Mouse (Mus musculus) splenic B cell, adult 2 months (primary cell): ENCODE data around the gene Fras1.

Experiments
- DNase-seq: peaks from one replicate; pipeline ENCODE4 v3.0.0-alpha.2; 2011; ENCODE audit warnings: low read depth, low spot score
- H3K27me3 ChIP-seq: 2 replicates; pipeline ENCODE4 v1.6.1; 2012; ENCODE audit warnings: mild to moderate bottlenecking, low read length, moderate library complexity, mixed read lengths; ENCODE audit not compliant: control insufficient read depth, poor library complexity, insufficient read depth, severe bottlenecking
- H3K36me3 ChIP-seq: 2 replicates; pipeline ENCODE4 v1.6.1; 2012; ENCODE audit warnings: mild to moderate bottlenecking, low read length, moderate library complexity, mixed read lengths; ENCODE audit not compliant: control insufficient read depth, poor library complexity, insufficient read depth, severe bottlenecking

The Fras1 gene

GRCm38 (mm10) chr5:96536937-96537336 is 163.2 kb downstream of the Fras1 start:
- DNase-seq: no peak
- Histone ChIP-seq H3K27me3 (no peaks in the 10 kb centered on the region), H3K36me3 (no peaks in the 10 kb centered on the region)

GRCm38 (mm10) chr5:96544112-96544511 is 170.4 kb downstream of the Fras1 start:
- Histone ChIP-seq H3K36me3 (no peaks in the 10 kb centered on the region), H3K27me3 (no peaks in the 10 kb centered on the region)
- DNase-seq: no peak

- no peak for DNase-seq
- Histone ChIP-seq H3K36me3 (no peaks in the 10 kb centered on the region), H3K27me3 (no peaks in the 10 kb centered on the region)
These were observed 172.2 kb downstream of the Fras1 start for GRCm38 (mm10) chr5:96545994-96546393.

- DNase-seq: no peak
- Histone ChIP-seq H3K36me3 (no peaks in the 10 kb centered on the region), H3K27me3 (no peaks in the 10 kb centered on the region)
These were observed 181.4 kb downstream of the Fras1 start for GRCm38 (mm10) chr5:96554940-96555679.

GRCm38 (mm10) chr5:96558049-96558804 is 184.5 kb downstream of the Fras1 start:
- Histone ChIP-seq H3K27me3 (no peaks in the 10 kb centered on the region), H3K36me3 (no peaks in the 10 kb centered on the region)
- no peak for DNase-seq

- DNase-seq: no peak
- H3K27me3 ChIP-seq: no peaks in the 10 kb centered on the region
- H3K36me3 ChIP-seq: no peaks in the 10 kb centered on the region
These were observed 200.8 kb downstream of the Fras1 start for GRCm38 (mm10) chr5:96574586-96574985.

- Histone ChIP-seq H3K27me3 (no peaks in the 10 kb centered on the region), H3K36me3 (no peaks in the 10 kb centered on the region)
- DNase-seq: no peak
These were observed 204.9 kb downstream of the Fras1 start for GRCm38 (mm10) chr5:96578705-96579104.

- Histone ChIP-seq H3K27me3 (no peaks in the 10 kb centered on the region), H3K36me3 (no peaks in the 10 kb centered on the region)
- DNase-seq: no peak
These were observed 206.2 kb downstream of the Fras1 start for GRCm38 (mm10) chr5:96579938-96580337.

- DNase-seq: no peak
- Histone ChIP-seq H3K27me3 (no peaks in the 10 kb centered on the region), H3K36me3 (no peaks in the 10 kb centered on the region)
These were observed 211.0 kb downstream of the Fras1 start for GRCm38 (mm10) chr5:96584730-96585129.

GRCm38 (mm10) chr5:96590621-96591020 is 216.9 kb downstream of the Fras1 start:
- Histone ChIP-seq H3K36me3 (no peaks in the 10 kb centered on the region), H3K27me3 (no peaks in the 10 kb centered on the region)
- DNase-seq: no peak

- DNase-seq: no peak
- Histone ChIP-seq H3K27me3 (no peaks in the 10 kb centered on the region), H3K36me3 (no peaks in the 10 kb centered on the region)
These were observed 222.0 kb downstream of the Fras1 start for GRCm38 (mm10) chr5:96595793-96596192.

GRCm38 (mm10) chr5:96603974-96604769 is 230.4 kb downstream of the Fras1 start:
- no peak for DNase-seq
- no peaks in the 10 kb centered on the region for H3K36me3 ChIP-seq

GRCm38 (mm10) chr5:96608036-96608435 is 234.3 kb downstream of the Fras1 start:
- DNase-seq: no peak
- no peaks in the 10 kb centered on the region for H3K27me3 ChIP-seq
- H3K36me3 ChIP-seq: no peaks in the 10 kb centered on the region

More at GRCm38 (mm10) chr5:96603974-96604769, 230.4 kb downstream of the Fras1 start:
- H3K27me3 ChIP-seq: no peaks in the 10 kb centered on the region

GRCm38 (mm10) chr5:96608581-96609280 is 235.0 kb downstream of the Fras1 start:
- H3K36me3 ChIP-seq: no peaks in the 10 kb centered on the region
- no peak for DNase-seq
- no peaks in the 10 kb centered on the region for H3K27me3 ChIP-seq
